Mouse (Mus musculus) stomach, postnatal 0 days (tissue): Measurements from ENCODE around the gene Tmc3. TPM values are rescaled to one million over a fixed set of nuclear protein-coding genes. Genes with fewer than 3 reads are reported as not detected.

Experiments
- ATAC-seq: fragments of 200-750 bp; cut with Nextera tagmentation; 2 replicates; pipeline ENCODE4 v1.8.0; 2017; ENCODE audit not compliant: low FRiP score, low TSS enrichment
- DNase-seq: peaks from one replicate; pipeline ENCODE4 v3.0.0-alpha.2; 2016; ENCODE audit warnings: low spot score
- H3K27ac ChIP-seq: fragments of 300-500 bp; sonication (generic); replicated peaks from 2 replicates; pipeline ENCODE4 v1.5.1; 2014; ENCODE audit warnings: mild to moderate bottlenecking, control low read depth
- H3K27me3 ChIP-seq: fragments of 300-500 bp; sonication (generic); 2 replicates; pipeline ENCODE4 v1.6.1; 2014; ENCODE audit warnings: low read length; ENCODE audit not compliant: control insufficient read depth, insufficient read depth
- H3K36me3 ChIP-seq: fragments of 300-500 bp; sonication (generic); 2 replicates; pipeline ENCODE4 v1.6.1; 2014; ENCODE audit warnings: low read length, mixed read lengths; ENCODE audit not compliant: control insufficient read depth, insufficient read depth
- H3K4me1 ChIP-seq: fragments of 300-500 bp; sonication (generic); replicated peaks from 2 replicates; pipeline ENCODE4 v1.6.1; 2014; ENCODE audit warnings: antibody characterized with exemption; ENCODE audit not compliant: control insufficient read depth, insufficient read depth
- H3K4me2 ChIP-seq: fragments of 300-500 bp; sonication (generic); replicated peaks from 2 replicates; pipeline ENCODE4 v1.6.1; 2014; ENCODE audit warnings: low read depth, mild to moderate bottlenecking, control low read depth, moderate library complexity
- H3K4me3 ChIP-seq: fragments of 300-500 bp; sonication (generic); 2 replicates; pipeline ENCODE4 v1.5.1; 2014; ENCODE audit warnings: low read depth, low read length, control low read depth
- H3K9ac ChIP-seq: fragments of 300-500 bp; sonication (generic); 2 replicates; pipeline ENCODE4 v1.6.1; 2014; ENCODE audit warnings: mild to moderate bottlenecking, low read length, control low read depth, mixed read lengths
- H3K9me3 ChIP-seq: fragments of 300-500 bp; sonication (generic); 2 replicates; pipeline ENCODE4 v1.6.1; 2016; ENCODE audit warnings: low read length; ENCODE audit not compliant: control insufficient read depth
- CTCF ChIP-seq: IDR thresholded peaks from 2 replicates; pipeline ENCODE4 v1.5.1; 2016; ENCODE audit warnings: antibody characterized with exemption, low read depth, mild to moderate bottlenecking, moderate library complexity
- EP300 ChIP-seq: optimal IDR thresholded peaks from 2 replicates; pipeline ENCODE3; 2016; ENCODE audit warnings: antibody characterized with exemption
- WGBS: fragments of 180-500 bp; shearing (Covaris S2); extraction: QIAGEN DNeasy Blood & Tissue Kit; methylation state at CpG from one replicate; pipeline ENCODE4 v1.1.7; 2014; 5-methylcytosine and 5-hydroxymethylcytosine counted together
- polyA plus RNA-seq: library from polyadenylated mRNA; unstranded; fragments of >200 nt; fragmentation: Nextera tagmentation; extraction: Ambion mirVana; gene quantifications from 2 replicates; pipeline ENCODE4 v1.2.1, GENCODE M21; 2015

The Tmc3 gene
- polyA plus RNA-seq, 1 experiment from 2014 or later: 1.1 TPM

GRCm38 (mm10) chr7:83654196-83654595 lies 69.5 kb downstream of the Tmc3 start:
- WGBS: 57% methylated on average over 2 of the region's 2 CpGs

GRCm38 (mm10) chr7:83654938-83655630 lies 70.4 kb downstream of the Tmc3 start:
- ATAC-seq (no peak), DNase-seq (no peak)
- no peak overlapping the region for H3K9ac ChIP-seq
- H3K4me3 ChIP-seq: no peak overlapping the region
- no peaks in the 10 kb centered on the region for H3K4me1 ChIP-seq
- TF ChIP-seq EP300: no peak
- no peak for TF ChIP-seq CTCF
- 40% methylated on average over 5 of the region's 5 CpGs for WGBS
- H3K9me3 ChIP-seq: no peaks in the 10 kb centered on the region
- no peak overlapping the region for H3K4me2 ChIP-seq
- no peaks in the 10 kb centered on the region for H3K36me3 ChIP-seq
- H3K27me3 ChIP-seq: no peaks in the 10 kb centered on the region
- peak overlapping the region; percentile 56; the same call in 1 of the 2 replicates for H3K27ac ChIP-seq

More at GRCm38 (mm10) chr7:83654196-83654595, 69.5 kb downstream of the Tmc3 start:
- Histone ChIP-seq H3K4me3 (no peak overlapping the region), H3K36me3 (no peaks in the 10 kb centered on the region), H3K9ac (no peak overlapping the region), H3K27ac (peak overlapping the region; percentile 56), H3K27me3 (no peaks in the 10 kb centered on the region), H3K4me1 (no peaks in the 10 kb centered on the region), H3K4me2 (0 out of 2 replicates have a peak overlapping the region, but pooled peaks have one; percentile 11), H3K9me3 (no peaks in the 10 kb centered on the region)
- TF ChIP-seq EP300 (no peak), CTCF (no peak)
- ATAC-seq: peak; percentile 88
- peak; percentile 46 for DNase-seq

GRCm38 (mm10) chr7:83658716-83659115 lies 74.0 kb downstream of the Tmc3 start:
- Histone ChIP-seq H3K36me3 (no peaks in the 10 kb centered on the region), H3K4me1 (no peaks in the 10 kb centered on the region), H3K27ac (peak overlapping the region; percentile 53; the same call in 1 of the 2 replicates), H3K9ac (no peak overlapping the region), H3K4me3 (no peak overlapping the region), H3K9me3 (no peaks in the 10 kb centered on the region), H3K27me3 (no peaks in the 10 kb centered on the region), H3K4me2 (no peak overlapping the region)
- TF ChIP-seq CTCF (no peak), EP300 (no peak)
- WGBS: 71% methylated on average over 1 of the region's 1 CpGs
- no peak; the same call in 1 of the 2 replicates for ATAC-seq
- DNase-seq: no peak

- DNase-seq (peak; percentile 43), ATAC-seq (peak; percentile 73)
- H3K36me3 ChIP-seq: no peaks in the 10 kb centered on the region
- H3K4me3 ChIP-seq: no peak overlapping the region
- H3K4me2 ChIP-seq: no peak overlapping the region
- no peaks in the 10 kb centered on the region for H3K27me3 ChIP-seq
- TF ChIP-seq EP300: no peak
- 0 out of 2 replicates have a peak, but pooled peaks have one; percentile 13 for TF ChIP-seq CTCF
- H3K9ac ChIP-seq: no peak overlapping the region
- H3K4me1 ChIP-seq: no peaks in the 10 kb centered on the region
- 63% methylated on average over 9 of the region's 9 CpGs for WGBS
- H3K27ac ChIP-seq: peak overlapping the region; percentile 53; the same call in 1 of the 2 replicates
- H3K9me3 ChIP-seq: no peaks in the 10 kb centered on the region
Observed at GRCm38 (mm10) chr7:83659159-83660065, 74.7 kb downstream of the Tmc3 start.

GRCm38 (mm10) chr7:83660273-83660691 lies 75.6 kb downstream of the Tmc3 start:
- Histone ChIP-seq H3K27ac (no peak overlapping the region), H3K27me3 (no peaks in the 10 kb centered on the region), H3K9me3 (no peaks in the 10 kb centered on the region), H3K4me2 (no peak overlapping the region), H3K4me3 (no peak overlapping the region), H3K36me3 (no peaks in the 10 kb centered on the region), H3K4me1 (no peaks in the 10 kb centered on the region), H3K9ac (no peak overlapping the region)
- DNase-seq (no peak), ATAC-seq (no peak)
- WGBS: 92% methylated on average over 11 of the region's 11 CpGs
- TF ChIP-seq CTCF (peak; percentile 41; the same call in 1 of the 2 replicates), EP300 (no peak)
